Mouse (Mus musculus): Measurements from ENCODE around the gene Daam2.

GRCm38 (mm10) chr17:49556169-49556568 is 8.0 kb downstream of the Daam2 start:
- TF ChIP-seq CTCF (conservative IDR thresholded peaks at IDR 0.05 in 1 of 2, IDR thresholded peaks at IDR 0.05 in 1 of 2; ENCODE audit: low read depth in 2 of 2, low read length in 2 of 2) (no peak), POLR2A (IDR thresholded peaks at IDR 0.05; ENCODE audit: low read depth, low read length) (no peak), KAT2A (IDR thresholded peaks at IDR 0.05; ENCODE audit: insufficient replicate concordance, low read length) (no peak), EP300 (IDR thresholded peaks at IDR 0.05; ENCODE audit: low read length) (no peak), E2F4 (IDR thresholded peaks at IDR 0.05; ENCODE audit: insufficient replicate concordance, low read depth, low read length) (no peak), NELFE (IDR thresholded peaks at IDR 0.05; ENCODE audit: low read depth, low read length) (no peak), JUN (IDR thresholded peaks at IDR 0.05; ENCODE audit: insufficient read depth, low read depth, low read length) (no peak), USF2 (conservative IDR thresholded peaks at IDR 0.05; ENCODE audit: low read depth, low read length) (no peak), POLR2AphosphoS2 (IDR thresholded peaks at IDR 0.05; ENCODE audit: low read depth, low read length) (no peak), MAFK (IDR thresholded peaks at IDR 0.05; ENCODE audit: insufficient replicate concordance, low read length) (no peak)
